Mouse (Mus musculus): ENCODE measurements at regions not wholly inside any gene's neighbourhood (a gene's known extent, or its start where the extent isn't known, plus 50 kb on each side); places are given as distances from the start of the nearest gene placed in this dataset.
"Not testable (repeated sequence)": the region's sequence is repeated elsewhere in the genome, so short reads cannot be mapped to it uniquely, and the experiment has no call there.

DNA sequence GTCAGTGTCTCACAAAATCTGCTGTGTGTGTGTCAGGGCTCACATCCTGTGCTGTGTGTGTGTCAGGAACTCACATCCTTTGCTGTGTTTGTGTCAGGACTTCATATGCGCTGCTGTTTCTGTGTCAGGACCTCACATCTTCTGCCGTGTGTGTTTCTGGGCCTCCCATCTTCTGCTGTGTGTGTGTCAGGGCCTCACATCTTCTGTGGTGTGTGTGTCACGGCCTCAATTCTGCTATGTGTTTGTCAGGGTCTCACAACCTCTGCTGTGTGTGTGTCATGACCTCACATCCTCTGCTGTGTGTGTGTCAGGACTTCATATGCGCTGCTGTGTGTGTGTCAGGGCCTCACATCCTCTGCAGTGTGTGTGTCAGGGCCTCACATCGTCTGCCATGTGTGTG, 137.5 kb downstream of the Asmt start:
- peak in 1 of 2 experiments; percentile 3 for DNase-seq

DNA sequence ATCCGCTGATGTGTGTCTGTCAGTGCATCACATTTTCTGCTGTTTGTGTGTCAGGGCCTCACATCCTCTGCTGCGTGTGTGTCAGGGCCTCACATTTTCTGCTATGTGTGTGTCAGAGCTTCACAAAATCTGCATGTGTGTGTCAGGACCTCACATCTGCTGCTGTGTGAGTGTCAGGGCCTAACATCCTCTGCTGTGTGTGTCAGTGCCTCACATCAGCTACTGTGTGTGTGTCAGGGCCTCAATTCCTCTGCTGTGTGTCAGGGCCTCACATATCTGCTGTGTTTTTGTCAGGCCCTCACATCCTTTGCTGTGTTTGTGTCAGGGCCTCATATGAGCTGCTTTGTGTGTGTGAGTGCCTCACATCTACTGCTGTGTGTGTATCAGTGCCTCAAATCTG, 142.9 kb downstream of the Asmt start:
- peak in 1 of 2 experiments; percentile 1 for DNase-seq

DNA sequence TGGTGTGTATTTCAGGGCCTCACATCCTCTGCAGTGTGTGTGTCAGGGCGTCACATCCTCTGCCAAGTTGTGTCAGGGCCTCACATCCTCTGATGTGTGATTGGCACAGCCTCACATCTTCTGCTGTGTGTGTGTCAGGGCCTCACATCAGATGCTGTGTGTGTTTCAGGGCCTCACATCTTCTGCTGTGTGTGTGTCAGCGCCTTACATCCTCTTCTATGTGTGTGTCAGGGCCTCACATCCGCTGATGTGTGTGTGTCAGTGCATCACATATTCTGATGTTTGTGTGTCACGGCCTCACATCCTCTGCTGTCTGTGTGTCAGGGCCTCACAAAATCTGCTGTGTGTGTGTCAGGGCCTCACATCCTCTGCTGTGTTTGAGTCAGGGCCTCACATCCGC, 168.7 kb downstream of the Asmt start:
- not testable (repeated sequence) for DNase-seq

DNA sequence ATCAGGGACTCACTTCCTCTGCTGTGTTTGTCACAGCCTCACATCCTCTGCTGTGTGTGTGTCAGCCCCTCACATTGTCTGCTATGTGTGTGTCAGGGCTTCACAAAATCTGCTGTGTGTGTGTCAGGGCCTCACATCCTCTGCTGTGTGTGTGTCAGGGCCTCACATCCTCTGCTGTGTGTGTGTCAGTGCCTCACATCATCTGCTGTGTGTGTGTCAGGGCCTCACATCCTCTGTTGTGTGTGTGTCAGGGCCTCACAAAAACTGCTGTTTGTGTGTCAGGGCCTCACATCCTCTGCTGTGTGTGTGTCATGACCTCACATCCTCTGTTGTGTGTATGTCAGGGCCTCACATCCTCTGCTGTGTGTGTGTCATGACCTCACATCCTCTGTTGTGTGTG, 169.1 kb downstream of the Asmt start:
- not testable (repeated sequence) for DNase-seq

DNA sequence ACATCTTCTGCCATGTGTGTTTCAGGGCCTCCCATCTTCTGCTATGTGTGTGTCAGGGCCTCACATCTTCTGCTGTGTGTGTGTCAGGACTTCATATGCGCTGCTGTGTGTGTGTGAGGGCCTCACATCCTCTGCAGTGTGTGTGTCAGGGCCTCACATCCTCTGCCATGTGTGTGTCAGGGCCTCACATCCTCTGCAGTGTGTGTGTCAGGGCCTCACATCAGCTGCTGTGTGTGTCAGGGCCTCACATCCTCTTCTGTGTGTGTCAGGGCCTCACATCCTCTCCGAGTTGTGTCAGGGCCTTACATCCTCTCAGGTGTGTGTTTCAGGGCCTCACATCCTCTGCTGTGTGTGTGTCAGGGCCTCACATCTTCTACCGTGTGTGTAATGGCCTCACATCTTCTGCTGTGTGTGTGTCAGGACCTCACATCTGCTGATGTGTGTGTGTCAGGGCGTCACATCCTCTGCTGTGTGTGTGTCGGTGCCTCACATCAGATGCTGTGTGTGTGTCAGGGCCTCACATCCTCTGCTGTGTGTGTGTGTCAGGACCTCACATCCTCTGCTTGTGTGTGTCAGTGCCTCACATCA, 170.5 kb downstream of the Asmt start:
- DNase-seq, result not testable (repeated sequence)

DNA sequence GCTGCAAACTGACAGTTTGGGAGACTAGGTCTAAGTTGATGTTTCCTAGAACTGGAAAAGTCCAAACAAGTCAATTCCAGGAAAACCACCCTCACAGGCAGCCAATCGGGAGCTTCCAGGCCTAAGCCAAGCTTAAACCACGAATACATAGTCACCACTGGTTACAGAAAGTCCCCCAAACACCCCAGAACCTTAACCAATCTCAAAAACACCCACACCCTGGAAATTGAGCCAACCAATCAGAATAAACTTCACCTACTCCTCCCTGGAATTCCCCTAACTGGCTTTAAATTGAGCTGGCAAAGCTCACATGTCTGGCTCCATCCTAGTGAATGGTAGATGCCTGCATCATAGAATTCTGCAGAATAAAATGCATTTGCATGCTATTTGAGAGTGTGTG, 204.2 kb downstream of the Asmt start:
- DNase-seq, result not testable (repeated sequence)

DNA sequence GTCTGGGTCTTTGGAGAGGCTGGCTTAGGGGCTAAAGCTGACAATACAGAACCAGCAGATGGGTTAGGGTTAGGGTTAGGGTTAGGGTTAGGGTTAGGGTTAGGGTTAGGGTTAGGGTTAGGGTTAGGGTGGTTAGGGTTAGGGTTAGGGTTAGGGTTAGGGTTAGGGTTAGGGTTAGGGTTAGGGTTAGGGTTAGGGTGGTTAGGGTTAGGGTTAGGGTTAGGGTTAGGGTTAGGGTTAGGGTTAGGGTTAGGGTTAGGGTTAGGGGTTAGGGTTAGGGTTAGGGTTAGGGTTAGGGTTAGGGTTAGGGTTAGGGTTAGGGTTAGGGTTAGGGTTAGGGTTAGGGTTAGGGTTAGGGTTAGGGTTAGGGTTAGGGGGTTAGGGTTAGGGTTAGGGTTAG, 208.4 kb downstream of the Asmt start:
- DNase-seq, result not testable (repeated sequence)
